Mouse (Mus musculus) MEL (cell line): Measurements from ENCODE around the gene Vwc2l. TPM values are rescaled to one million over a fixed set of nuclear protein-coding genes. Genes with fewer than 3 reads are reported as not detected.

Source experiments
- DNase-seq: peaks from one replicate; pipeline ENCODE4 v3.0.0; 2011; ENCODE audit warnings: low read depth, low spot score
- H3K27ac ChIP-seq: 2 replicates; pipeline ENCODE4 v1.5.1; 2012; ENCODE audit warnings: low read depth, mild to moderate bottlenecking, control low read depth, low read length, moderate library complexity; ENCODE audit not compliant: control insufficient read depth
- H3K27me3 ChIP-seq, 2 experiments: fragments of 150-350 bp in 1 of 2; sonication (generic) in 1 of 2; 2 replicates each; pipeline ENCODE4 v1.6.1; 2012; ENCODE audit warnings: low read length in 2 of 2, mild to moderate bottlenecking in 2 of 2, improper control_type of control experiment in 1 of 2, moderate library complexity in 1 of 2; ENCODE audit not compliant: insufficient read depth in 2 of 2, control insufficient read depth in 1 of 2
- H3K36me3 ChIP-seq, 2 experiments: 2 replicates each; pipeline ENCODE4 v1.6.1; 2012 to 2014; ENCODE audit warnings: low read length in 2 of 2, improper control_type of control experiment in 1 of 2, inconsistent platforms in 1 of 2, mild to moderate bottlenecking in 1 of 2; ENCODE audit not compliant: insufficient read depth in 2 of 2, control insufficient read depth in 1 of 2
- H3K4me1 ChIP-seq, 2 experiments: fragments of 150-350 bp in 1 of 2; sonication (generic) in 1 of 2; 2 replicates each; pipeline ENCODE4 v1.6.1; 2012; ENCODE audit warnings: low read length in 2 of 2, improper control_type of control experiment in 1 of 2, mild to moderate bottlenecking in 1 of 2; ENCODE audit not compliant: insufficient read depth in 2 of 2, control insufficient read depth in 1 of 2
- H3K4me3 ChIP-seq, 2 experiments: fragments of 150-350 bp in 1 of 2; sonication (generic) in 1 of 2; 2 replicates each; pipeline ENCODE4 v1.5.1; 2012; ENCODE audit warnings: low read depth in 2 of 2, low read length in 2 of 2, mild to moderate bottlenecking in 2 of 2, moderate library complexity in 2 of 2, control low read depth in 1 of 2, improper control_type of control experiment in 1 of 2; ENCODE audit not compliant: control insufficient read depth in 1 of 2, insufficient read depth in 1 of 2
- H3K79me2 ChIP-seq: 2 replicates; pipeline ENCODE4 v1.6.1; 2012; ENCODE audit warnings: mild to moderate bottlenecking, low read length, moderate library complexity; ENCODE audit not compliant: control insufficient read depth, poor library complexity, insufficient read depth
- H3K9ac ChIP-seq: 2 replicates; pipeline ENCODE4 v1.6.1; 2012; ENCODE audit warnings: low read depth, mild to moderate bottlenecking, control low read depth, low read length, moderate library complexity; ENCODE audit not compliant: control insufficient read depth, poor library complexity, severe bottlenecking
- H3K9me3 ChIP-seq: fragments of 150-350 bp; sonication (generic); replicated peaks from 2 replicates; pipeline ENCODE4 v1.6.1; 2012; ENCODE audit warnings: mild to moderate bottlenecking, low read length, improper control_type of control experiment, moderate library complexity; ENCODE audit not compliant: insufficient read depth
- MYC ChIP-seq: IDR thresholded peaks from 2 replicates; pipeline ENCODE4 v1.6.1; 2011; ENCODE audit warnings: low read depth, mild to moderate bottlenecking, low read length, improper control_type of control experiment, moderate library complexity
- NRF1 ChIP-seq: IDR thresholded peaks from 2 replicates; pipeline ENCODE4 v1.6.1; 2014; ENCODE audit warnings: low read depth, mild to moderate bottlenecking, inconsistent platforms, low read length, improper control_type of control experiment, moderate library complexity; ENCODE audit not compliant: poor library complexity, insufficient read depth, severe bottlenecking
- polyA plus RNA-seq, 2 experiments: library from polyadenylated mRNA; stranded (reverse) in 1 of 2; unstranded in 1 of 2; fragments of >175 nt in 1 of 2; fragments of >200 nt in 1 of 2; gene quantifications; 2 replicates each; pipeline versions ENCODE4 v1.2.1 to v1.2.4; 2012; ENCODE audit warnings: low replicate concordance in 2 of 2, low read depth in 1 of 2; ENCODE audit not compliant: insufficient read length in 2 of 2, insufficient read depth in 1 of 2, missing spikeins in 1 of 2
- total RNA-seq: library from RNA; depleted of rRNA; stranded (reverse); fragments of 300-350 nt; gene quantifications from 2 replicates; pipeline ENCODE4 v1.2.3, GENCODE M21; 2012

The Vwc2l gene
- total and polyA plus RNA-seq, 3 experiments, result not detected

GRCm38 (mm10) chr1:70933016-70933415 lies 207.5 kb downstream of the Vwc2l start:
- Histone ChIP-seq H3K9me3 (no peaks in the 10 kb centered on the region), H3K27me3 (no peaks in the 10 kb centered on the region), H3K4me3 (no peak overlapping the region), H3K4me1 (no peaks in the 10 kb centered on the region), H3K79me2 (no peaks in the 10 kb centered on the region), H3K9ac (no peak overlapping the region), H3K36me3 (no peaks in the 10 kb centered on the region), H3K27ac (no peak overlapping the region)
- DNase-seq, result no peak
- TF ChIP-seq MYC (no peak), NRF1 (no peak)
